Mouse (Mus musculus): ENCODE measurements at regions not wholly inside any gene's neighbourhood (a gene's known extent, or its start where the extent isn't known, plus 50 kb on each side); places are given as distances from the start of the nearest gene placed in this dataset.

DNA sequence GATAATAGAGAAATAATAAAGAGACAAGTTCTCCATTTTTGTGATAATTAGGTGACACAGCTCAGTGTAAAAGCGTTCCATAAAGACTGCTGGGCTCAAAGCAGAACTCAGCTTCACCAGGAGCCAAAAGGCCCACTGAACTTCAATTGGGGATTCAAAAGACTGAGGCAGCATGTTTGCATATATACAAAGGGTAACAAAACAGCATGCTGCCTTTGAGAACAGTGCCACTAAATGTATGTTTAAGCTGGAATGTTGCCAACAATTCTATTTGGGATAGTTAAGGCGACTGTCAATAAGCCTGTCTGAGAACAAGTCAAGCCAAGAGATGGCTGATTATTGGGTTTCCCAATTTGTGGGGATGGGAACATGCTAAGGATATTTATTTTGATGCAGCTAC, 642.3 kb downstream of the Actrt1 start:
- DNase-seq (ENCODE audit: low spot score in 2 of 2) = no peak

DNA sequence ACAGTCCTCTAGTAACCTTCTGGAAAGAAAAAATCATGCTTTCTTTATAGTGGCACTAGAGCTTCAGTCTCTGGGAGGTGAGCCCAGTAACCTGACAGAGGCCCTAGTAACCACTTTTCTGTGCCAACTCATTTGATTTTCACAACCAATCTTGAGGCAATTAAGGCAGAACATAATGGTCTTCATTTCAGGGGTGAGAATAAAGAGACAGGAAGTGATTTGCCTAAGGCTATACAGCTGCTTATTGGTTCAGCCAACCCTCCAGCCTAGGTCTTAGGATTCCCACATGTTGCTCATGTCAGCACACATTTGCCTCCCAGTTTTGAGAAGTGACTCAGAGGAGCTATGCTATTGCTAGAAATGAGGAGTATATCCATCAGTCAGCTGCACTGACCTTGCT, 670.2 kb downstream of the Actrt1 start:
- DNase-seq (ENCODE audit: low spot score in 2 of 2) = no peak

DNA sequence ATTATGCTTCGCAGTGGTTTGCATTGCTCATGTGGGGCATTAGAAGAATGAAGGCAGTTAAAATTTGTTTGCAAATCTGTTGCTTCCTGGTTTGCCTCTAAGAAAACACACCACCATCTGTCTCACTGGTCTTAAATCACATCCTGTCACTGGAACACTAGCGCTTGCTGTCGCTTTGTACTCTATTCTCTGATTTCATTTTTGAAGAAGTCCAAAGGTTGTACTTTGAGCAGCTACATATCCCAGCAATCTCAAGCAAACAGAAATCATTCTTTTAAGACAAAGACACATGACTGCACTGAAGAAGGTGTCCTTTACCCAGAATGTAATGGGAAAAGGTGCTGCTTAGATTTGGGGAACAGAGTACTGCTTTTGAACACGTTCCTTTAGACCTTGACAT, 680.7 kb downstream of the Actrt1 start:
- no peak for DNase-seq (ENCODE audit: low spot score in 2 of 2)

DNA sequence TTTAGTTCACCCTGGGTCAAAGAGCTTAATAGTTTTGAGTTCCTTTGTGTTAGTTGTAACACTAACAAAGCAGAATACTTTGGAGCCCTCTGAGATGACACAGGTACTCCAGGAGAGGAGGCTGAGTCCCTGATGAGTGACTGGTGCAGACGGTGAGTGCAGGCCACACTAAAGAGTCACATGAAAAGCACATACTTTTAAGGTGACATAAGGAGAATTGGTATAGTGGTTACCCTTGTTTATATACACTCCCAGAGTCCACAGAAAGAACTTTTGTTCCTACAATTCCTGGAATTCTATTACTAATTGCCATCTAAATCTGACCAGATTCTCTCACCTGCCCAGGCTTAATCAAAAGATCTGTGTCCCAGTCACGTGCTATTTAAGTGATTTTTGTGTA, 681.3 kb downstream of the Actrt1 start:
- DNase-seq (ENCODE audit: low spot score in 2 of 2) = no peak

DNA sequence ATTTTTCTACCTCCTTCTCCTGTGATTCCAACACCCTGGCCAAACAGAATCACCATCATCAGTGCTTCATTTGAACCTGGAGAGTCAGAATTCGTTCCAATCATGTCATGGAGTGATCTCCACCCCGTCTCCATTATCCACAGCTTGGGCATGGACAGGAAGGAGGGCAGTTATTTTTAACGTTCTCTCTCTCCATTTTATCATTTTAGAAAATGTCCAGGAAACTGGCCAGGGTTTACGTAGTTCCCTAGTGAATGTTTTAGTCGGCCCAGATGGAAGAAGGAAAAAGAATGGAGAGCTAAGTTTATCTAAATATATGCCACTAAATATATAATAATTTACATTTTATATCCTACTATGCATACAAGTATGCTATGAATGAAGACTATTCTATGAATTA, 701.0 kb downstream of the Actrt1 start:
- DNase-seq (ENCODE audit: low spot score in 2 of 2) = no peak

DNA sequence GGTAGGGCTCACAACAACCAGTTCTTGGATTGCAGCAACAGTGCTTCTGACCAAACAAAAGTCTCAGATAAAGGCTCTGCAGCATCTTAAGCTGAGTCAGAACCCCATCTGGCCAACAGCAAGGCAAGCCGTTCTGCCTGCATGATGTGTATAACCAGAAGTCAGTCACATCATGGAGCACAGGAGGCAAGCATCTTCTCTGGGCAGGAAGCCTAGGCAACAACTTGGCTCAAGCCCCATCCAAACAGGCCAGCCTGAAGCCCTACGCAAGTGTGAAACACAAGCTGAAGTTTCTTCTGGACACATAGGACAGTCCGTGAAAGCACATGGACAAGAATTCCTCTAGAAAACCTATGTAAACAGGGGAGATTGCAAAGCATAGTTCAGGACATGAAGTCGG, 739.7 kb downstream of the Actrt1 start:
- peak in 1 of 2 experiments; percentile 1 for DNase-seq (ENCODE audit: low spot score in 2 of 2)

All from right cerebral cortex, postnatal 36 days (tissue).